Mouse (Mus musculus) lung, postnatal 0 days (tissue): ENCODE measurements around the gene Slc25a42.

Experiments
- CTCF ChIP-seq: IDR thresholded peaks from 2 replicates; pipeline ENCODE4 v1.5.1; 2016; ENCODE audit warnings: antibody characterized with exemption, mild to moderate bottlenecking
- EP300 ChIP-seq: IDR thresholded peaks from 2 replicates; pipeline ENCODE4 v1.6.1; 2016; ENCODE audit warnings: antibody characterized with exemption, mild to moderate bottlenecking, control low read depth

DNA sequence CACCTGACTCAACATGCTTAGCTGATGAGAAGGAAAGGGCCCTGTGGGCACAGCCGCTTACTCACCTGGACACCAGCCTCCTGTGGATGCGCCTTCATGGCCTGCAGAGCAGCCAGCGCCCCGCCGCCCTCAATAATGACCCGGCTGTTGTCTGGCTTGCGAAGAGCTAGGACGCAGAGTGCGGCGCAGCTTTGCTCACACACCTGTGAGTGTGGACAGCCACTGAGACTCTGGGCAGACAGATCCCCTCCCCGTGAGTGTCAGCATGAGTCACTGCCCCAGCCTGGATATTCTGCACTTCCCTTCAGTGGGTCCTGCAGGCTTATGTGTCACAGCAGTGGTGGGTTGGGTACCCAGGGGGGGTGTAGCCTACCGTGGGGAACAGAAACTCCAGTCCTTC lies 9.9 kb upstream of the Slc25a42 start:
- TF ChIP-seq EP300 (no peak), CTCF (no peak)
